Mouse (Mus musculus) G1E (cell line): ENCODE measurements around the gene Phyhipl. TPM values are rescaled to one million over a fixed set of nuclear protein-coding genes. Genes with fewer than 3 reads are reported as not detected.

ENCODE experiments used
- ATAC-seq: 2 replicates; pipeline ENCODE4 v1.8.0; 2016; ENCODE audit warnings: mild to moderate bottlenecking; ENCODE audit not compliant: insufficient number of reproducible peaks, poor library complexity, low FRiP score, severe bottlenecking; ENCODE audit errors: extremely low read depth
- DNase-seq: peaks from one replicate; pipeline ENCODE4 v3.0.0; 2012; ENCODE audit warnings: low spot score
- H3K27me3 ChIP-seq: 2 replicates; pipeline ENCODE4 v1.6.1; 2012; ENCODE audit warnings: mild to moderate bottlenecking, low read length, inconsistent platforms; ENCODE audit not compliant: insufficient read depth
- H3K36me3 ChIP-seq: replicated peaks from 2 replicates; pipeline ENCODE3; 2012; ENCODE audit warnings: mild to moderate bottlenecking, inconsistent platforms
- H3K4me1 ChIP-seq: 2 replicates; pipeline ENCODE4 v1.6.1; 2012; ENCODE audit warnings: low read depth, low read length, inconsistent platforms, mixed read lengths; ENCODE audit not compliant: insufficient read depth
- H3K4me3 ChIP-seq: 2 replicates; pipeline ENCODE4 v1.5.1; 2012; ENCODE audit warnings: low read depth, mild to moderate bottlenecking, inconsistent platforms, low read length, moderate library complexity, mixed read lengths
- H3K9me3 ChIP-seq: replicated peaks from 2 replicates; pipeline ENCODE4 v1.6.1; 2012; ENCODE audit warnings: inconsistent platforms
- CTCF ChIP-seq: IDR thresholded peaks from 2 replicates; pipeline ENCODE4 v1.5.1; 2012; ENCODE audit warnings: low read depth, low read length, inconsistent platforms, mixed read lengths
- GATA1 ChIP-seq: IDR thresholded peaks from 2 replicates; pipeline ENCODE4 v1.6.1; 2012; ENCODE audit warnings: borderline replicate concordance, low read length, inconsistent platforms, mixed read lengths
- GATA2 ChIP-seq: IDR thresholded peaks from 2 replicates; pipeline ENCODE4 v1.6.1; 2012; ENCODE audit warnings: low read depth, low read length, inconsistent platforms, borderline replicate concordance
- POLR2AphosphoS5 ChIP-seq: IDR thresholded peaks from 2 replicates; pipeline ENCODE4 v1.6.1; 2012; ENCODE audit warnings: low read depth, low read length, inconsistent platforms; ENCODE audit not compliant: insufficient replicate concordance
- TAL1 ChIP-seq: conservative IDR thresholded peaks from 2 replicates; pipeline ENCODE4 v1.6.1; 2012; ENCODE audit warnings: low read depth, low read length, inconsistent platforms, mixed read lengths
- polyA plus RNA-seq: library from polyadenylated mRNA; stranded (reverse); fragments of >175 nt; gene quantifications from 2 replicates; pipeline ENCODE4 v1.2.3, GENCODE M21; 2012
- total RNA-seq, 2 experiments: library from RNA; stranded (forward) in 1 of 2; stranded (reverse) in 1 of 2; fragments of 200-1000 nt in 1 of 2; fragments of >200 nt in 1 of 2; fragmentation: Nextera tagmentation in 1 of 2; gene quantifications; 2 replicates each; pipeline ENCODE4 v1.2.3; 2014 to 2017

Phyhipl gene
- total and polyA plus RNA-seq, 3 experiments = 0.71 TPM; not detected in 2

DNA sequence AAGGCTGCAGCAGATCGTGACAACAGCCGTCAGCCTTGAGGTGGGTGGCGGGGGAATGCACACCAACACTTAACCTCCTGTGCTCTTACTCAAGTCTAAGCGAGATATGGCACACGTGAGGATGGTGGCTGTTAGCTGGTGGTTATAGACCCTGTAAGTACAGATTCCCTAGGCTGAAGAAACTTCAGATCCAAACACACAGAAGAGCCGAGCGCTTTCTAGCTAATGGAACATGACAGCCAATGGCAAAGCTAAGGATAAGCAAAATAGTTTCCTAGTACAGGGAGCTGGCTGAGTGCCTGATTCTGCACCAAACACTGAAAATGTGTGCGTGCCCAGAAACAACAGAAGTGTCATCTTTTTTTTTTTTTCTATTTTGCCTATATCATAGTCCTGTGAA, 33.1 kb upstream of the Phyhipl start:
- ATAC-seq = no peak
- H3K27me3 ChIP-seq = no peaks in the 10 kb centered on the region
- no peak for TF ChIP-seq POLR2AphosphoS5
- TF ChIP-seq CTCF = no peak
- TF ChIP-seq GATA2 = no peak
- no peak for TF ChIP-seq TAL1
- no peak for TF ChIP-seq GATA1
- peaks cover 46% of the 10 kb centered on the region for H3K9me3 ChIP-seq
- DNase-seq = no peak
- H3K4me1 ChIP-seq = no peaks in the 10 kb centered on the region
- no peak overlapping the region for H3K4me3 ChIP-seq
- no peaks in the 10 kb centered on the region for H3K36me3 ChIP-seq

DNA sequence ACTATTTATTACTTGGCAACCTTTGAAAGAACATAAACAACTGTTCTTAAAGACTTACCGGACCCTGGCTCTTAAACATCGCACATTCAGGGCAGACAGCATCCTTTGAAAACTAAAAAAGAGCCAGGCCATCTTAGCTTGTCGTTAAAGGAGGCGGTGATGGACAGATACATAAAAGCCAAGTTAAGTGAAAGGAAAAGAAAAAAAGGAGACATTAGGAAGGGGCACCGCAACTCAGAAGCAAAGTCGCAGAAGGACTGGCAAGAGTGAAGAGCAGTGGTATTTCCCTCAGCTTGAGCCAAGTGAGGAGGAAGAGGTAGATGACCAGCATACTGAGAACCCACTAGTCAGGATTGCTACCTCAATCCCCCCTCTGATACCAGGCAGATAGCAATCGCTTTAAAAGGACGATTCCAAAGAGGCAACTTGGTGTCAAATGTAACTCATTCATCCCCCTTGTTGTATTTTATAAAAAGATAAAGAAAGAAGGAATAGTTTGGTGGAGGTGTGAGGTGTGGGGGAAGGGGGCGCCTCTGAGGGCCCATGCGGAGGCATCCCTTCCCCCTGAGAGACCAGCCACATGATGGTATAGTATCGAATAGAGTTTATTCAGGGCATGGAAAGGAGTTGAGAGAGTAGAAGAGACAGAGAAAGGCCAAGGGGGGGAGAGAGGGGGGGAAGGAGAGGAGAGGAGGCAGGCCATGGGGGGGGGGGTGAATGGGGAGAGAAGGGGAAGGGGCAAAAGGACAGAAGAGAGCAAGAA, 31.4 kb upstream of the Phyhipl start:
- peaks cover 58% of the 10 kb centered on the region for H3K9me3 ChIP-seq
- H3K4me1 ChIP-seq = no peaks in the 10 kb centered on the region
- no peak for DNase-seq
- TF ChIP-seq CTCF (no peak), POLR2AphosphoS5 (no peak), TAL1 (no peak)
- no peak overlapping the region for H3K4me3 ChIP-seq
- no peaks in the 10 kb centered on the region for H3K36me3 ChIP-seq
- no peaks in the 10 kb centered on the region for H3K27me3 ChIP-seq
- ATAC-seq = no peak

DNA sequence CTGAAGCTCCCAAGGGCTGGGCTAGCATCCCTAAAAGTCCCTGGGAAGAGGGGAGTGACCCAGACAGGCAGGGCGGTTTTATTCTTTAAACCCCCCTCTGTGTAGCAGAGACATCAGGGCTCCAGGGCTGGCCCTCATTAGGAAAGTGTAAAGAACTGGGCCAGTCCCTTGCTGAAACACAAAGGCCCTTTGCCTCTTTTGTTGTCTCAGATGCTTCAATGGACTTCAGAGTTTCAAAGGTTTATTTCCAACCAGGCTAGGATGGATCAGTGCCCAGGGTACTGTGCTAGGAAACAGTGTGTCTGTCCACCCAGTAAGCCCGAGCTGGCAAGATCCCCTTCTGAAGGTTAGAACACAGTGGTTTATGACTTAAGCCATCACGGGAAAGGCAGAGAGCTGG, 30.7 kb upstream of the Phyhipl start:
- Histone ChIP-seq H3K27me3 (no peaks in the 10 kb centered on the region), H3K9me3 (peaks cover 58% of the 10 kb centered on the region), H3K36me3 (no peaks in the 10 kb centered on the region), H3K4me3 (no peak overlapping the region), H3K4me1 (no peaks in the 10 kb centered on the region)
- TF ChIP-seq GATA1 (no peak), GATA2 (no peak), CTCF (no peak), TAL1 (no peak), POLR2AphosphoS5 (no peak)
- no peak for ATAC-seq
- DNase-seq = no peak

DNA sequence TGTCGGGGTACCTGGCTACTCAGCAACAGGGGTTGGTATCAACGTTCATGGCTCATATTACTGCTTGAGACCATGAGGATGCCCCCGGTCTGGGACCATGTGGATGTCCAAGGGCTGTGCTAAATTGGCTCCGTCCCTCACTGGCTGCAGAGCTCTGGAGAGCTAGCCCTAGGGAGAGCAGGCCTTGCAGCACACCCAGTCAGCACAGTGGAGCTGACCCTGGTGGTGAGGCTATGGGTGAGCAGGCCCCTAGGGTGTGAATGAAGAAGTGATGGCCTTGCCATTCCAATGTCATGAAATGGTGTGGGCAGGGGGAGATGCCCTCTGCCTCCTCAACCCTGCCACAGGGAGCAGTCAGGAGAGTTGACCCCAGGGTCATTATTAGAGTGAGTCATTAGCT, 27.7 kb upstream of the Phyhipl start:
- H3K9me3 ChIP-seq = peaks cover 51% of the 10 kb centered on the region
- TF ChIP-seq TAL1 = no peak
- ATAC-seq (no peak), DNase-seq (no peak)
- no peaks in the 10 kb centered on the region for H3K4me1 ChIP-seq
- no peaks in the 10 kb centered on the region for H3K27me3 ChIP-seq
- no peaks in the 10 kb centered on the region for H3K36me3 ChIP-seq
- H3K4me3 ChIP-seq = no peak overlapping the region

DNA sequence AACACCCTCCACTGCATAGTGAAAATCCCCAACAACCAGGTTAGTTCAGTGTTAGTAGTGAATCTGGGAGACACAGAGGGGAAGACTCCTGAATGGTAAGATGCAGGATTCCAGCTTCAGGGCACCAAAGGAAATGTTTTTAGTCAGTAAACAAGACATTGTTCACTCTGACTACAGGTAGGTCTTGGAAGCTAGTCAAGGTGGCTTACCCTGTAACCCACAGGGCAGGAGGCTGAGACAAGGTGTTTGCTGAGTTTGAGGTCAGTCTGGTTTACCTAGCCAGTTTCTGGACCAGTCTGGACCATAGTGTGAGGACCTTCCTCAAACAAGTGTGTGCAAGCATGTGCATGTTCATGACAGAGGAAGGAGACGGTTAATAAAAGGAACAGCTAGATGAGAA, 22.2 kb upstream of the Phyhipl start:
- Histone ChIP-seq H3K27me3 (no peaks in the 10 kb centered on the region), H3K9me3 (peaks cover 43% of the 10 kb centered on the region), H3K4me3 (no peak overlapping the region), H3K4me1 (no peaks in the 10 kb centered on the region), H3K36me3 (no peaks in the 10 kb centered on the region)
- ATAC-seq (no peak), DNase-seq (no peak)
- TF ChIP-seq CTCF = no peak
- no peak for TF ChIP-seq GATA2
- TF ChIP-seq TAL1 = no peak
- no peak for TF ChIP-seq GATA1
- no peak for TF ChIP-seq POLR2AphosphoS5

DNA sequence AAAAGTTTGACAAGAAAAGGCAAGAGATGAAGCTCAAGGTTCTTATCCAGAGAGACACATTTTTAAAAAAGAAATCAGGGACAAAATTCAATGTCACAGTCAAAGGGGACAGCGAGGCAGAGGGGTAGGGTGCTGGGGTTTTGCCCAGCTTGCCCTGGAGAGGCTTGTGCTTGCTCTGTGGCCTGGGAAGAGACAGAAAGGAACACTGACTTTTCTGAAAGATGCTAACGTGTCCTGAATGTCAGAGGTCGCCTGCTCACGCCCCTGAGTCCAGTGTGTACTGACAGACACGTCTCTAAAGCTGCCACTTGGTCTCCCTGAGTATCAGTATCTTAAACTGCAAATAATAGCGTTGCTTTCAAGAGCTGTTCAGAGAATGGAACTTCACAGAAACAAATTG, 507 bp upstream of the Phyhipl start:
- DNase-seq (no peak), ATAC-seq (no peak)
- Histone ChIP-seq H3K4me3 (no peak overlapping the region), H3K4me1 (no peaks in the 10 kb centered on the region), H3K27me3 (no peaks in the 10 kb centered on the region), H3K36me3 (no peaks in the 10 kb centered on the region), H3K9me3 (peaks cover 33% of the 10 kb centered on the region)
- TF ChIP-seq GATA2 (no peak), CTCF (no peak), GATA1 (no peak), POLR2AphosphoS5 (no peak)

DNA sequence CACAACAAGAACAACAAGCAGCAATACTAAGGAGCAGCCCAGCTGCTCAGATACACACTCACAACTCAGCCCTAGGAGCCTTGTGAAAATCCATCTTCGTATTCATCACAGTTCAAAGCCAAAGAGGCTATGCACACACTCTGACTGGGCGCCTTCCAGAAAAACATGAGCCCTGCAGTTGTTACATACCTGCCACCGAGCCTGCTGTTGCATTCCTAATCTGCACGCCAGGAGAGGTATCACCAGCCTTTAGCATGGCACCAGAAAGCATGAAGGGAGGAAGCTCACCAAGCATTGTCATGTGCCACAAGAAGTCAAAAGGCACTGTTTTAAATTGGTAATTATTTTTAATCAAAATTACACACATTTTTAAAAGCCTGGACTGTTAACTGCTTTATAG, 1.1 kb downstream of the Phyhipl start:
- Histone ChIP-seq H3K36me3 (no peaks in the 10 kb centered on the region), H3K4me1 (no peaks in the 10 kb centered on the region), H3K27me3 (no peaks in the 10 kb centered on the region), H3K4me3 (no peak overlapping the region), H3K9me3 (peaks cover 24% of the 10 kb centered on the region)
- TF ChIP-seq POLR2AphosphoS5 (no peak), CTCF (no peak), GATA2 (no peak), TAL1 (no peak), GATA1 (no peak)
- DNase-seq = no peak
- no peak for ATAC-seq
